Mouse (Mus musculus): ENCODE measurements around the gene Zfp280b.
"Not testable (repeated sequence)": the region's sequence is repeated elsewhere in the genome, so short reads cannot be mapped to it uniquely, and the experiment has no call there.

The Zfp280b gene

GRCm38 (mm10) chr10:76032402-76033118 lies at the start of gene Zfp280b:
TSS of gene Zfp280b (plus strand) at chr10:76032650.
- DNase-seq = peak; percentile 97 to 98

DNA sequence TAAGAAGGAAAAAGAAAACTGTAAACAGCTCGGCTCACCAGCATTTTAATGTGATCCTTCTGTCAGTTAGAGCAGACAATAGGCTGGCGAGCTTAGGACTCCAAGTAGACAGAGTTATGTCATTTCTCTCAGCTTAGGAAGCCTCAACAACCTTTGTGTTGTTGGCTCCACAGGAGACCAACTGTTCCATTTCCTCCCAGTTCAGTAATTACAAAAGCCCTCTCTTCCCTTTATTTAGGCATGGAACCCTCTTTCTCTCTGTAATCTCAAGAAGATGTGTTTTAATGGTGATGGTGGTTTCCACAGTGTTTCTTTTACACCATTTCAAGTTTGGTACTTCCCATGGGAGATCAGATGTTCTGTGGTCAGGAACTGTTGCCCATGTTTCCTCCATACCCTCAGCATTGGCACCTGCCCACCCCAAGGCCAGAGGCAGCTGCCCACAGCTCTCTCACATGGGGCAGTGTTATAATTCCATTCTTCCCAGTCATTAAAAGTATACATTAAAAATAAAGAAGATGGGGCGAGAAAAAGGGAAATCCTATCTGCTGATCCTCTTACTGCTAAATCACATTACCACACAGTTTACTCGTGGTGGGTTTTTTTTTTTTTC lies 41.9 kb upstream of the Zfp280b start:
- no peak for DNase-seq

DNA sequence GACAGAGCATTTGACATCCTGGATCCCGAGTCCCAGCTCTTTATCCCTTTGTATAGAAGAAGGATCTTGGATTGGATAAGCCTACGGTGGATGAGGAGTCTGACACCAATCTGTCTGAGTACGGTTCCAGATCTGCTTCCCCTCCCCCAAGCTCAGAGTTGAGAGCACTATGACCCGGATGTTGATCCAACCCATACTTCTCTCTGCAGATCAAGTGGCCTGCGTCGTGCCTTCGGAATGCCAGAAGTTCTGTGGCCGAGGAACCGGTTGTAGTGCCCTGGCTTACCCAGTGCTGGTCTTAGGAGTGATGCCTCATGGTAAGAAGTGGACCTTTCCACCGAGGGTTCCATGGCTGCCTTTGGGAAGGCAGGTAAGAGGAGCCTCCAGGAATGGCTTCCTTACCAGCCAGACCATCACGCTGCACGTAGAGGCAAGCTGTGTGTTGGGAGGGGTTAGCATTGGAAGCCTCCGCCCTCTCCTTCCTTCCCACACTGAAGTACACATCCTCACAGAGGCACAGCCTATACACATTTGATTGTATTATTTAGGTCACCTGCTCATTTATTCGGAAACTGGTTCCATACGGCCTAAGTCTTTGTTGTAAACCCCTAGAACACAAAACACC lies 38.7 kb upstream of the Zfp280b start:
- no peak for DNase-seq

GRCm38 (mm10) chr10:75994531-75995210 lies 37.8 kb upstream of the Zfp280b start:
- not testable (repeated sequence) for DNase-seq

- no peak for DNase-seq
Observed at GRCm38 (mm10) chr10:75995463-75995862, 37.0 kb upstream of the Zfp280b start.

DNA sequence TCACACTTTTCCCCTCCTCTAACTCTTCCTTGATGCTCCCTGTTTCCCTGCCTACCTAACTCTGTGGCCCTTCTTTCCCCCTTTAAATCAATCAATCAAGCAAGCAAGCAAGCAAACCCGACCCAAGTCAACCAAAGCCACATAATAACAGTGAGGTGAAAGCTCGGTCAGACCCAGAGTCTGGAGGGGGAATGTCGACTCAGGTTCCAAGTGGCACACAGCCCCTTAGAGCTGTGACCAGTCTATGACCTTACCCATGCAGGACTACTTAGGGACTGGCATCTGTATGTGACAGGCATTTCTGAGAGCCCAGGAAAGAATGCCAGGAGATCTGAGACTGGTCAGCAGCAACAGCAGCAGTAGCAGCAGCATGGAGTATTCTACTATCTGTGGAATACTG lies 36.1 kb upstream of the Zfp280b start:
- DNase-seq = no peak

GRCm38 (mm10) chr10:76001160-76001559 lies 31.3 kb upstream of the Zfp280b start:
- DNase-seq = no peak

GRCm38 (mm10) chr10:76002101-76002521 lies 30.3 kb upstream of the Zfp280b start:
- no peak for DNase-seq

GRCm38 (mm10) chr10:76002615-76003014 lies 29.8 kb upstream of the Zfp280b start:
- no peak for DNase-seq

DNA sequence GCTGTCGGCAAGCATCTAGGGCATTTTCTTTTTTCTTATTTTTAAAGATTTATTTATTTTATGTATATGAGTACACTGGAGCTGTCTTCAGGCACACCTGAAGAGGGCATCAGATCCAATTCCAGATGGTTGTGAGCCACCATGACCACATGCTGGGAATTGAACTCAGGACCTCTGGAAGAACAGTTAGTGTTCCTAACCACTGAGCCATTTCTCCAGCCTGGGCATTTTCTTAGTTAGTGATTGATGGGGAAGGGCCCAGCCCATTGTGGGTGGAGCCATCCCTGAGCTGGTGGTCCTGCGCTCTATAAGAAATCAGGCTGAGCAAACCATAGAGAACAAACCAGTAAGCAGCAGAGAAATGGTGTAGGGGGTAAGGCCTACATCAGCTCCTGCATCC lies 29.2 kb upstream of the Zfp280b start:
- no peak for DNase-seq

DNA sequence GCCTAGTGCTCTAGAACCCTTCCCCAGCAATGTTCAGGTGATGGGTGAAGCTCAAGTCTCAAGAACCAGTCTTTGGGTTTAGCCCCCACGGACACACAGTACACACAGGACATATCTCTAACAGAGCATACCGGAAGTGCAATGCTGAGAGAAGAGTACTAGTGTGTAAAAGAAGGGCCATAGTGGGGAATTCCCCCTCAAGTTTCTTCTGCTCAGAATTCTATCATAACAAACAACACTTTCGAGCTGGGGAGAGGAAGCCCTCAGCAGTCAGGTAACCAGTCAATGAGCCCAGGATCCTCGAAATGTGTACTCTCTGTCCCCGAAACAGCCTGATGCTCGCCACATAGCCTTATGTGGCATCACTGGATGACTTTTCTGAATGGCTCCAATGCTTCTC lies 26.1 kb upstream of the Zfp280b start:
- DNase-seq = no peak

GRCm38 (mm10) chr10:76009812-76010211 lies 22.6 kb upstream of the Zfp280b start:
- no peak for DNase-seq

- DNase-seq = no peak
Observed at GRCm38 (mm10) chr10:76012922-76013321, 19.5 kb upstream of the Zfp280b start.

- no peak for DNase-seq
Observed at GRCm38 (mm10) chr10:76016886-76017285, 15.6 kb upstream of the Zfp280b start.

DNA sequence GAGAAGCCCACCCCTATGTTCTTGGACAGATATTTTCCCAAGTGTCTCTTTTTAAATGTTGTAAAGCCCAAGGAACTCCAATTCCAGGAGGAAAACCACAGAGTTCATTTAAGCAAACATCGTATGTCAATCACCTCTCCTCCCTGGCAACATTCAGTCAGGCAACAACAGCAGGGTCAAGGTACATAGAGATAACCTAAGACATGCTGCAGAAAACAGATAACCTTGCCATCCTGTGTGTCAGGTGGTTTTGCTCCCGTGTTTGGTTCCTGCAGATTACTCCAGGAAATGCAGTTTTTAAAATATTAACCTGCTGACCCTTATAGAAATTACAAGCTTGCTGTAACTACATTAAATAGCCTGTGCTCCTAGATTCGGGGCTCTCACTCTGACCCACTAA lies 10.7 kb upstream of the Zfp280b start:
- DNase-seq = no peak

GRCm38 (mm10) chr10:76023921-76024320 lies 8.5 kb upstream of the Zfp280b start:
- DNase-seq = no peak

- DNase-seq = no peak
Observed at GRCm38 (mm10) chr10:76025470-76026190, 6.8 kb upstream of the Zfp280b start.

GRCm38 (mm10) chr10:76027127-76028015 lies 5.1 kb upstream of the Zfp280b start:
- DNase-seq = no peak

DNA sequence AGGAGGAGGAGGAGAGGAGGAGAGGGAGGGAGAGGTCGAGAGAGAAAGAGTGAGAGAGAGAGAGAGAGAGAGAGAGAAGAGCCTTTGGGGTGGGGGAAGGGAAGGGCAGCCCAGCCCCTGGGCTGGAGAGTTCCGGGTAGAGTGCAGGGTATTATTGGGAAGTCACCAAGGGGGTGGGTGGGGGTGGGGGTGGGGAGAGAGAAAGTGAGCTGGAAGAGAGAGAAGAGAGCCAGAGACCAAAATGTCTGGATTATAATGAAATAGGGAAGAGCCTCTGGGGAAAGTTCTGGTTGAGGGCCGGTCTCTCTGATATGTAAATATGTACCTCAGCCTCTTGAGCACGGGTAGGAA lies 4.5 kb upstream of the Zfp280b start:
- no peak for DNase-seq

GRCm38 (mm10) chr10:76028396-76028795 lies 4.1 kb upstream of the Zfp280b start:
- no peak for DNase-seq

- DNase-seq = peak; percentile 38 to 61
Observed at GRCm38 (mm10) chr10:76029276-76029675, 3.2 kb upstream of the Zfp280b start.

GRCm38 (mm10) chr10:76030496-76030895 lies 2.0 kb upstream of the Zfp280b start:
- DNase-seq = no peak
